Mouse (Mus musculus): ENCODE data around the gene Gm49711.

DNA sequence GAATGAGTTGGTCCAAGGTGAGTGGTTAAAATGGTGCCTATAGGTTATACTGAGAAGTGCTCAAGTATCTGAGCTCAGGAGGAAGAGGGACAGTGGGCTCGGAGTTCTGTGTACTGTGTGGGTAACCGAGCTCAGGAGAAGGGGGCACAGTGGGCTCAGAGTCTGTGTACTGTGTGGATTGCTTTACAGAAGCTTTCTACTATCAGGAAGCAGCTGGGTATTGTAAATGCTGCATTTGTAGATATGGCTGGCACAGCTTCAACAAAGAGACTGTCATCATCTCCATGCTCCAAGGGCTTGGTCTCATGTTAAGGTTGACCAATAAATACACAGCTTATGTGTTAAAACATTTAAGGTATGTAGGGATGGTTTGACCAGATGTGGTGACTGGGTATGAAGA is 6.7 kb downstream of the Gm49711 start:
- TF ChIP-seq CTCF (IDR thresholded peaks at IDR 0.05; ENCODE audit: borderline replicate concordance, insufficient read depth, low read length) (no peak), POLR2A (IDR thresholded peaks at IDR 0.05; ENCODE audit: low read depth, low read length) (no peak)

Measured in embryonic fibroblast, embryonic 13.5 days (primary cell).